Mouse (Mus musculus): Measurements from ENCODE around the gene Ifnab. TPM values are rescaled to one million over a fixed set of nuclear protein-coding genes. Genes with fewer than 3 reads are reported as not detected.

Ifnab gene
- not detected in 2 replicates for polyA plus RNA-seq (2012; rRNA removed)

GRCm38 (mm10) chr4:88691259-88691658, at the start of gene Ifnab:
Gene Ifnab (minus strand): TSS chr4:88691359.

GRCm38 (mm10) chr4:88721791-88722721, 30.9 kb upstream of the Ifnab start, which contains the start of the genes Gm26566 and Klhl9:
Gene Gm26566 (plus strand): TSS chr4:88721805.
Gene Klhl9 (minus strand): TSS chr4:88722465.

GRCm38 (mm10) chr4:88683812-88684211, 7.3 kb downstream of the Ifnab start, which contains the start of gene Ifna2:
Gene Ifna2 (minus strand): TSS chr4:88683912.

GRCm38 (mm10) chr4:88676824-88677223, 14.3 kb downstream of the Ifnab start, which contains the start of gene Ifna16:
Gene Ifna16 (minus strand): TSS chr4:88676924.

GRCm38 (mm10) chr4:88644359-88644758, 46.8 kb downstream of the Ifnab start, which contains the start of gene Ifna13:
Gene Ifna13 (minus strand): TSS chr4:88644459.

Other genes with a start within 250 kb of the Ifnab start
- not detected in 2 replicates for gene Ifnb1, start 168.6 kb downstream of the Ifnab start, polyA plus RNA-seq (2012; rRNA removed)
- not detected in 2 replicates for gene Ifna15, start 133.1 kb downstream of the Ifnab start, polyA plus RNA-seq (2012; rRNA removed)
- not detected in 2 replicates for gene Ifna14, start 119.6 kb downstream of the Ifnab start, polyA plus RNA-seq (2012; rRNA removed)
- not detected in 2 replicates for gene Ifna9, start 99.0 kb downstream of the Ifnab start, polyA plus RNA-seq (2012; rRNA removed)
- gene Ifna12, start 88.0 kb downstream of the Ifnab start, polyA plus RNA-seq (2012; rRNA removed), result not detected in 2 replicates
- not detected in 2 replicates for gene C87499, start 56.9 kb downstream of the Ifnab start, polyA plus RNA-seq (2012; rRNA removed)
- not detected in 2 replicates for gene Ifna13, start 46.9 kb downstream of the Ifnab start, polyA plus RNA-seq (2012; rRNA removed)
- gene Ifna16, start 14.4 kb downstream of the Ifnab start, polyA plus RNA-seq (2012; rRNA removed), result not detected in 2 replicates
- not detected in 2 replicates for gene Ifna2, start 7.4 kb downstream of the Ifnab start, polyA plus RNA-seq (2012; rRNA removed)
- gene Gm26566, start 30.4 kb upstream of the Ifnab start, polyA plus RNA-seq (2012; rRNA removed), result 0.03 and 0.05 TPM in 2 replicates
- 9.8 and 10.8 TPM in 2 replicates for gene Klhl9, start 31.1 kb upstream of the Ifnab start, polyA plus RNA-seq (2012; rRNA removed)
- gene Gm13271, start 63.5 kb upstream of the Ifnab start, polyA plus RNA-seq (2012; rRNA removed), result not detected in 2 replicates
- gene Gm13283, start 68.8 kb upstream of the Ifnab start, polyA plus RNA-seq (2012; rRNA removed), result 0.04 TPM in 1 of 2 replicates, not detected in the other
- not detected in 2 replicates for gene Gm13290, start 82.5 kb upstream of the Ifnab start, polyA plus RNA-seq (2012; rRNA removed)
- not detected in 2 replicates for gene Gm13289, start 85.6 kb upstream of the Ifnab start, polyA plus RNA-seq (2012; rRNA removed)
- gene Gm13272, start 88.5 kb upstream of the Ifnab start, polyA plus RNA-seq (2012; rRNA removed), result not detected in 2 replicates
- 0.02 and 0.04 TPM in 2 replicates for gene Ifnz, start 90.8 kb upstream of the Ifnab start, polyA plus RNA-seq (2012; rRNA removed)
- not detected in 2 replicates for gene Gm13276, start 94.3 kb upstream of the Ifnab start, polyA plus RNA-seq (2012; rRNA removed)
- gene Gm13277, start 97.3 kb upstream of the Ifnab start, polyA plus RNA-seq (2012; rRNA removed), result not detected in 2 replicates
- not detected in 2 replicates for gene Gm13278, start 100.2 kb upstream of the Ifnab start, polyA plus RNA-seq (2012; rRNA removed)
- gene Gm13275, start 103.1 kb upstream of the Ifnab start, polyA plus RNA-seq (2012; rRNA removed), result not detected in 2 replicates
- gene Gm13279, start 106.0 kb upstream of the Ifnab start, polyA plus RNA-seq (2012; rRNA removed), result not detected in 2 replicates
- not detected in 2 replicates for gene Gm13285, start 108.3 kb upstream of the Ifnab start, polyA plus RNA-seq (2012; rRNA removed)
- not detected in 2 replicates for gene Gm13287, start 111.9 kb upstream of the Ifnab start, polyA plus RNA-seq (2012; rRNA removed)
- 0.02 TPM in 1 of 2 replicates, not detected in the other for gene Gm13288, start 114.2 kb upstream of the Ifnab start, polyA plus RNA-seq (2012; rRNA removed)
- not detected in 2 replicates for gene Ifna7, start 124.9 kb upstream of the Ifnab start, polyA plus RNA-seq (2012; rRNA removed)
- gene Ifna11, start 128.6 kb upstream of the Ifnab start, polyA plus RNA-seq (2012; rRNA removed), result not detected in 2 replicates
- gene Ifna6, start 136.1 kb upstream of the Ifnab start, polyA plus RNA-seq (2012; rRNA removed), result not detected in 2 replicates
- not detected in 2 replicates for gene Ifna5, start 144.2 kb upstream of the Ifnab start, polyA plus RNA-seq (2012; rRNA removed)
- not detected in 2 replicates for gene Ifna4, start 150.5 kb upstream of the Ifnab start, polyA plus RNA-seq (2012; rRNA removed)
- gene Ifna1, start 158.7 kb upstream of the Ifnab start, polyA plus RNA-seq (2012; rRNA removed), result not detected in 2 replicates
- not detected in 2 replicates for gene Ifne, start 188.8 kb upstream of the Ifnab start, polyA plus RNA-seq (2012; rRNA removed)